Mouse (Mus musculus) intestine, embryonic 15.5 days (tissue): ENCODE results near the gene Galnt18. TPM values are rescaled to one million over a fixed set of nuclear protein-coding genes. Genes with fewer than 3 reads are reported as not detected.

Experiments
- ATAC-seq: fragments of 200-750 bp; cut with Nextera tagmentation; 2 replicates; pipeline ENCODE4 v1.8.0; 2017; ENCODE audit warnings: moderate TSS enrichment, moderate library complexity
- H3K27ac ChIP-seq: fragments of 300-500 bp; sonication (generic); 2 replicates; pipeline ENCODE4 v1.5.1; 2015; ENCODE audit warnings: mild to moderate bottlenecking, inconsistent platforms
- H3K27me3 ChIP-seq: fragments of 300-500 bp; sonication (generic); replicated peaks from 2 replicates; pipeline ENCODE4 v1.6.1; 2015; ENCODE audit warnings: inconsistent platforms
- H3K36me3 ChIP-seq: fragments of 300-500 bp; sonication (generic); 2 replicates; pipeline ENCODE4 v1.6.1; 2015; ENCODE audit warnings: inconsistent platforms
- H3K4me1 ChIP-seq: fragments of 300-500 bp; sonication (generic); replicated peaks from 2 replicates; pipeline ENCODE4 v1.6.1; 2015; ENCODE audit warnings: inconsistent platforms
- H3K4me2 ChIP-seq: fragments of 300-500 bp; sonication (generic); replicated peaks from 2 replicates; pipeline ENCODE4 v1.6.1; 2015; ENCODE audit warnings: mild to moderate bottlenecking, inconsistent platforms
- H3K4me3 ChIP-seq: fragments of 300-500 bp; sonication (generic); replicated peaks from 2 replicates; pipeline ENCODE4 v1.5.1; 2015; ENCODE audit warnings: inconsistent platforms
- H3K9ac ChIP-seq: fragments of 300-500 bp; sonication (generic); 2 replicates; pipeline ENCODE4 v1.6.1; 2015; ENCODE audit warnings: inconsistent platforms
- H3K9me3 ChIP-seq: fragments of 300-500 bp; sonication (generic); 2 replicates; pipeline ENCODE4 v1.6.1; 2016; ENCODE audit warnings: inconsistent platforms
- WGBS: fragments of 180-500 bp; shearing (Covaris S2); methylation state at CpG from one replicate; pipeline ENCODE4 v1.1.7; 2015; 5-methylcytosine and 5-hydroxymethylcytosine counted together
- polyA plus RNA-seq: library from polyadenylated mRNA; unstranded; fragments of >200 nt; fragmentation: Nextera tagmentation; extraction: Ambion mirVana; gene quantifications from 2 replicates; pipeline ENCODE4 v1.2.1, GENCODE M21; 2015

Galnt18 gene
- polyA plus RNA-seq, 1 experiment from 2014 or later: 21.3 TPM

DNA sequence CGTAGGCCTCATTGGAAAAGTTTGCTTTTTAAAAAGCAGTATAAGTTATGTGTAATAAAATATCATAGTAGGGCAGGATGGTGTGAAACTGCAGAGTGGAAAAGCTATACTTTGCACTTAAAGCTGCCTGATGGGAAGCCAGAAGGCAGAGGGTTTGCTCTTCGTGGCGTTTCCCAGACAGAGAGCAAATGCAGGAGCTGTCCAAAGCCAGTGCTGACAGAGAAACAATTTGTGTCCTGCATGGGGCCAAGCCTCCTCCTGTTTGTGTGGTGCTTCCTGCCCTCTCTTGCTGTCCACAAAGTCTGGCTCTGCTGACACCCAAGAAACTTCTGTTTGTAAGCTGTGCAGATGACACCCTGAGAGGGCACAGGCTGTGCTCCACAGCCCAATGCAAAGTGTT, 220.8 kb downstream of the Galnt18 start:
- WGBS: 39% methylated on average over 3 of the region's 3 CpGs
- no peak overlapping the region for H3K4me2 ChIP-seq

DNA sequence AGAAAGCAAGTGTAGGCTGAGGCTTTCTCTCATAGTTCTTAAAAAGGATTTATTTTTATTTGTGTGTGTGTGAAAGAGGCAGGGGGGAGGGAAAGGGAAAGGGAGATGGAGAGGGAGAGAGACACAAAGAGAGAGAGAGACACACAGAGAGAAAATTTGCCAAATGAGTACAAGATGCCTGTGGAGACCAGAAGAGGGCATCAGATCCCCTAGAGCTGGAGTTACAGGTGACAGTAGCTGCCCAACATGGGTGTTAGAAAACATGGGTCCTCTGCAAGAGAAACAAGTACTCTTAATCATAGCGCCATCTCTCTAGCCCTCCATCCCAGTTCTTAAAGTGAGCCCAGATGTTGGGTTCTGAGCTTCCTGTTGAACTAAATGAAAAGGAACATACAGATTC, 228.8 kb downstream of the Galnt18 start:
- no peak overlapping the region for H3K9ac ChIP-seq
- H3K36me3 ChIP-seq: no peaks in the 10 kb centered on the region
- H3K4me3 ChIP-seq: no peak overlapping the region
- H3K4me1 ChIP-seq: no peaks in the 10 kb centered on the region
- H3K4me2 ChIP-seq: no peak overlapping the region
- H3K27me3 ChIP-seq: no peaks in the 10 kb centered on the region
- H3K27ac ChIP-seq: no peak overlapping the region
- WGBS: 93% methylated on average over 1 of the region's 1 CpGs
- ATAC-seq: no peak
- H3K9me3 ChIP-seq: no peaks in the 10 kb centered on the region

More for the DNA sequence above, 220.8 kb downstream of the Galnt18 start:
- Histone ChIP-seq H3K9me3 (no peaks in the 10 kb centered on the region), H3K36me3 (no peaks in the 10 kb centered on the region), H3K27me3 (no peaks in the 10 kb centered on the region), H3K9ac (no peak overlapping the region), H3K27ac (no peak overlapping the region), H3K4me3 (no peak overlapping the region), H3K4me1 (no peaks in the 10 kb centered on the region)
- no peak for ATAC-seq

DNA sequence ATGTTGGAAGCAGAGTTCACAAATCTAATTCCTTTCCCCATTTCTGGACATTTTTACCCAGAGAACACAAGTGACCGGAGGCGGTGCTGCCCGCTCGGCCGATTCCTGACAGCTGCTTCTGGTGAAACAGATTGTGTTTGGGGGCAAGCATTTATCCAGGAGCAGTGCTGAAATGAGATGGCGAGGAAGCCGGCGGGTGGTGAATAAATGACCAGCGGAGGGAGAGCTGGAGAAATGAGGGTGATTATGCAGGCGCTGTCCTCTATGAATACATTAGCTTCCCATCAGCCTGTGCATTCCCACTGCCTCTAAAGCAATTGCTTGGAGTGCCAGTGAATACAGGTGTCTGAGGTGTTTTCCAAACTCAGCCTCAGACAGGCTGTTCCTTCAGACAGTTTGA, 232.7 kb downstream of the Galnt18 start:
- Histone ChIP-seq H3K27ac (no peak overlapping the region), H3K9me3 (no peaks in the 10 kb centered on the region), H3K4me2 (no peak overlapping the region), H3K4me1 (no peaks in the 10 kb centered on the region), H3K36me3 (no peaks in the 10 kb centered on the region), H3K27me3 (no peaks in the 10 kb centered on the region), H3K4me3 (no peak overlapping the region), H3K9ac (no peak overlapping the region)
- no peak for ATAC-seq
- 62% methylated on average over 10 of the region's 10 CpGs for WGBS

DNA sequence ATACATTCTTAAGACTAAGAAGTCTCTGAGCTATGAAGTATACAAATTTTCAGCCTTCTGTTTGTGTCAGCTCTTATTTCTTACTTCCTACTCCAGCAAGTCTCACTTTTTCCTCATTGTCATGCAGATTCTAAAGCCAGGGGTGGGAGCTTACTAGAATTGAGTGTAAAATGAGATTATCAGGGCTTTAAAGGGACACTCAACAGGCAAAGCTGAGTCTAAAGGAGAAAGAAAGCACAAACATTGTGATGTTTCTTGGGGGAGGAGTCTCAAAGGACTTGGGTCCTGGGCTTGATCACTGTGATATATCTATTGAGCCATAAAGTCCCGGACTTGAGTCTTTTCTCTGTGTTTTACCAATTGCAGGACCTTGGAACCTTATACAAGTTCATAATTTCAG, 234.2 kb downstream of the Galnt18 start:
- Histone ChIP-seq H3K27me3 (no peaks in the 10 kb centered on the region), H3K4me3 (no peak overlapping the region), H3K27ac (no peak overlapping the region), H3K4me2 (no peak overlapping the region), H3K4me1 (no peaks in the 10 kb centered on the region), H3K9ac (no peak overlapping the region), H3K36me3 (no peaks in the 10 kb centered on the region), H3K9me3 (no peaks in the 10 kb centered on the region)
- 63% methylated on average over 1 of the region's 1 CpGs for WGBS
- no peak for ATAC-seq

DNA sequence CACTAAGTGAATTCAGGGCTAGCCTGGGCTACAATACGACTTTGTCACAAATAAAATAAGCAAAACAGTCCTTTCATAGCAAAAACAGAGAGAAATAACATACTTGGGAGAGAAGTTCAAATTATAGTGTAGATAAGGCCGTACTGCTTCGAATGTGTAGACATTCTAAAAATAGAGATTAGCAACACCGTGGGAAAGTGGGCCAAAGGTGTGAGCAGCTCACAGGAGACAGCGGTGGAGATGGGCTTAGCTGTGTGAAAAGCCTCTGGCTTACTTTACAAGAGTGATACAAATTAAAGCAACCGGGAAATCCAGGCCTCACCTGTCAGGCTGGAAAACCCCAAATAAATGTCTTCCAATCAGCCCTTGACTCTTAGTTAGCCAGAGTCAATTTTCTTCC, 241.8 kb downstream of the Galnt18 start:
- Histone ChIP-seq H3K4me1 (no peaks in the 10 kb centered on the region), H3K36me3 (no peaks in the 10 kb centered on the region), H3K4me2 (no peak overlapping the region), H3K9me3 (no peaks in the 10 kb centered on the region), H3K4me3 (no peak overlapping the region), H3K9ac (no peak overlapping the region), H3K27ac (no peak overlapping the region), H3K27me3 (no peaks in the 10 kb centered on the region)
- 64% methylated on average over 6 of the region's 6 CpGs for WGBS
- no peak for ATAC-seq

DNA sequence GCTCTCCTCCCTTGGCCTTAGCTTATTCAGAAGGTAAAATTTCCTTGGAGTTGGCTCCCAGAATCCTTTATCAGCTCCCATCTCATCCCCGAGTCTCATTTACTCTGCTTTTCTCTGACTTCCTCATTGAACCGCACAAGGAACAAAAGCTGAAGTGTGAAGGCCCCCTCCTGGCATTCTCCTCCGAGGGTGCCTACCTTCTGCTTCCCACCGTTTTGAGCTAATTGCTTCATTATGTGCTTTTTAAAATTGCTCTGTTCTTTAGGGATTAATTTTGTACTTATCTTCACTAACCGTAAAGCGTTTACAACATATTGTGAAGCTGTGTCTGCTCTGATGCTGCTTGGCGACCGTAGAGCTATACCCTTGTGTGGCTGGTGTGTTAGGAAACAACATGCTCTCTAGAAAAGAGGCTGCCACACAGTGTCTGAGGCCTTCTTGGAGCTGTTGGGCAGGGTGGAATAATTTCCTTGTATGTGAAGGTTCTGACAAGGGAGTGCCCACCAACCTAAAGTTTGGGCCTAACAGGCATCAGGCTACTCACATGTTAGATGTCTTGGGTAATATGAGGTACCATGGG, 244.9 kb downstream of the Galnt18 start:
- no peaks in the 10 kb centered on the region for H3K4me1 ChIP-seq
- no peak overlapping the region for H3K4me2 ChIP-seq
- no peak overlapping the region for H3K4me3 ChIP-seq
- H3K9ac ChIP-seq: no peak overlapping the region
- H3K27me3 ChIP-seq: no peaks in the 10 kb centered on the region
- no peaks in the 10 kb centered on the region for H3K9me3 ChIP-seq
- WGBS: 73% methylated on average over 8 of the region's 8 CpGs
- no peak for ATAC-seq
- H3K27ac ChIP-seq: no peak overlapping the region
- H3K36me3 ChIP-seq: no peaks in the 10 kb centered on the region

DNA sequence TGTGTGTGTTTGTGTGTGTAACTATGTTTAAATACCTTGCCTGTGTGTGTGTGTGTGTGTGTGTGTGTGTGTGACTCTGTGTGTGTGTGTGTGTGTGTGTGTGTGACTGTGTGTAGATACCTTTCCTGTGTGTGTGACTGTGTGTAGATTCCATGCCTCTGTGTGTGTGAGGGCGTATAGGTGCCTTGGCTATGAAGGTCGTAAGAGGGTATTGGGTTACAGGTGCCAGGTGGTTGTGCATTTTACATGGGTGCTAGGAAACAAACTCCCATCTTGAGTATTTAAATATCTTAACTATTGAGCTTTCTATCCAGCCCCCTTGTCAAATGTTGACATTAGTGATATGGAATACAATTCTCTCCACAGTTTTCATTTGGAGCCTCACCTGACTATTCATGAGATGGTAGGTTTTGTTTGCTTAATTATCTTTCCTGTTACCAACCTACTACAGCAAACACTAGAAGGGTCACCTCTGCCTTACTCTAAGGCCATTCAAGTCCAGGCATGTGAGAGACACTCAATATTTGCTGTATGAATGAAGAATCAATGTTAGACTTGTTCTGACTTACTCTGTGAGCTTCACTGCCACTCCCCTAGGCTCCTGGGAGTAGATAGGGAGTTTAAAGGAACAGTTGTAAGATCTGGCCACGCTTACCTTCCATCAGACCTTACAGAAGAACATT, 250.7 kb downstream of the Galnt18 start:
- Histone ChIP-seq H3K4me2 (no peak overlapping the region), H3K9ac (no peak overlapping the region), H3K36me3 (no peaks in the 10 kb centered on the region), H3K27me3 (no peaks in the 10 kb centered on the region), H3K4me3 (no peak overlapping the region), H3K4me1 (no peaks in the 10 kb centered on the region), H3K9me3 (no peaks in the 10 kb centered on the region), H3K27ac (no peak overlapping the region)
- WGBS: 83% methylated on average over 3 of the region's 3 CpGs
- no peak for ATAC-seq

DNA sequence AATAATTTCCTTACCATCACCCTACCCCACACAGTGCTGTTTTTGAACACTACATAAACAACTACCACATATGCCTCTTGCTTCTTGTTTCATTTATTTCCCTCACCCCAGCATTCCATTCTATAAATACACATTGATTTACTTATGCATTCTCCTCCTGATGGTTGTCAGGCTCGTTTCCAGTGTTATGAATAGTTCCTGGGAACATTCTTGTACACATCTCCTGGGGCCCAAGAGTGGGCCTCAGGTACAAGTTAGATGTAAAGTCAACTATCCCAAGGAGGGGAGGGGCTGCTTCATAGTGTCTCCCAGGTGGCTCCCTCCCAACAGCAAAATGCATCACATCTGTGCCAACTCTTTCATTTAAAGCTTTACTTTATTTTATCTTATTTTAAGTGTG, 251.3 kb downstream of the Galnt18 start:
- ATAC-seq: no peak
- WGBS: 18% methylated on average over 1 of the region's 1 CpGs

DNA sequence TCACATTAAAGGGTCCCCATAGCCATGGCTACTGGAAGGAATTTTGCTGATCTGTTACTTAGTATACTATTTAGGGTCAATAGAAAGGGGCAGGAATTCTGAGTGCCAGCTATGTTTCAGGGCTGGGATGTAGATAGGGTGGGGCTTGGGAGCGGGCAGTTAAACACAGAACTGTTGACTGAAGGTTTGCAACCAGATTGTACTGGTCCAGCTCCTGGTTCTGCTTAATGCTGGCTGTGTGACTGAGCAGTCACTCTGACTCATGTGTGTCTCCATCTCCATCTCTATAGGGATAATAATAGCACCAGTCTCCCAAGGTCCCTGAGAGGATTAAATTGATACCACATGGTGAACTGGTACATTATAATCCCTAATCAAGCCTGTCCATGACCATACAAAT, 258.9 kb downstream of the Galnt18 start:
- Histone ChIP-seq H3K4me1 (0 out of 2 replicates have a peak, but pooled peaks cover 5% of the 10 kb centered on the region), H3K4me3 (no peak overlapping the region), H3K36me3 (no peaks in the 10 kb centered on the region), H3K27me3 (no peaks in the 10 kb centered on the region), H3K4me2 (no peak overlapping the region), H3K9ac (no peak overlapping the region), H3K27ac (no peak overlapping the region), H3K9me3 (no peaks in the 10 kb centered on the region)
- no peak for ATAC-seq
- WGBS: 70% methylated on average over 1 of the region's 1 CpGs

More for the DNA sequence above, 251.3 kb downstream of the Galnt18 start:
- Histone ChIP-seq H3K27me3 (no peaks in the 10 kb centered on the region), H3K4me3 (no peak overlapping the region), H3K9me3 (no peaks in the 10 kb centered on the region), H3K27ac (no peak overlapping the region), H3K4me1 (no peaks in the 10 kb centered on the region), H3K4me2 (no peak overlapping the region), H3K9ac (no peak overlapping the region), H3K36me3 (no peaks in the 10 kb centered on the region)

DNA sequence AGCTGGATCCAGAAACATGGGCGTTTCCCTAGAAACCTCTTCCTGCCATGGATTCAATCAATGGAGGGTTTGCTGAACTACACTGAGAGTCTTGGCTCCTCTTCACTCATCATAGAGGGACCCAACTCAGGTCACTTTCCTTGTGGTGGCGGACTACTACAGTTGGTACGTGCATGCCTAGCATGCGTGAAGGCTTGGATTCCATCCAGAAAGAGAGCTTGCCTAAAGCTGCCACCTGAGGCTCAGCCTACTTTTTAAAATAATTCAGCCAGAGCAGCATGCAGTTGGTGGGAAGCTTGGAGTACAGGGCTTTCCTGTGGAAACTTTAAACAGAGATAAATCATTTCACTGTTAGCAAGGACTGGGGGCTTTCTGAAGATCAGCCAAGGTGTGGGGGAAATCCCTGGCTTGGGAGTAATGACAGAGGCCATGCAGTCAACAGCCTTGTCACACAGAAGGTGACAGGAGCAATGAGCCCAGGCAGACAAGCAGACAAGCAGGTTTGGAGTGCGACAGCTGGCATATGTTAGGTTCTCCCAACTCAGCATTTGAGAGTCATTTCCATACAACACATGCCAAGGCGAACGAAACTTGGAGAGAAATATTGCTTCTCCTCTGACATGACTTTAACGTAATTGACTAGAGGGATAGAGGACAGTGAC, 261.1 kb downstream of the Galnt18 start:
- Histone ChIP-seq H3K4me1 (0 out of 2 replicates have a peak, but pooled peaks cover 5% of the 10 kb centered on the region), H3K27ac (no peak overlapping the region), H3K36me3 (no peaks in the 10 kb centered on the region), H3K27me3 (no peaks in the 10 kb centered on the region), H3K4me3 (no peak overlapping the region), H3K4me2 (no peak overlapping the region), H3K9me3 (no peaks in the 10 kb centered on the region), H3K9ac (no peak overlapping the region)
- no peak for ATAC-seq
- 48% methylated on average over 8 of the region's 8 CpGs for WGBS

DNA sequence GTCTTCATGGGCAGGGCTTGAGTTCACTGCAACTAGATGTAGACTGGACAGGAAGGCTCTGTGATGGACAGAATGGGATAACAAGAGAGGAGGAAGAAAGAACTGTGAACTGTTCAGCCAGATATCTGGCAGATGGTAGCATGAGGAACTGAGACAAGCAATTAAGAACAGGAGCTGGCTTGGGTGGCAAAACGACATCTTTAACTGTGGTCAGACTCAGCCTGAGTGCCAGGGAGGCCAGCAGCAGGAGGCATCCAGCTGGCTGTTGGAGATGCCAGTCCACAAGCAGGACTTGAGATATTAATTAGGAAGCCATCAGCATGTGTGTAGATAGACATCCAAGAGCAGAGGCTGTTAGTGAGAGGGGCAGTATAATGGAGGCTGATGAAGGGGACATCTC, 262.9 kb downstream of the Galnt18 start:
- Histone ChIP-seq H3K27me3 (no peaks in the 10 kb centered on the region), H3K4me2 (no peak overlapping the region), H3K27ac (no peak overlapping the region), H3K9ac (no peak overlapping the region), H3K4me3 (no peak overlapping the region), H3K36me3 (no peaks in the 10 kb centered on the region), H3K9me3 (no peaks in the 10 kb centered on the region), H3K4me1 (0 out of 2 replicates have a peak, but pooled peaks cover 5% of the 10 kb centered on the region)
- 71% methylated on average over 1 of the region's 1 CpGs for WGBS
- no peak for ATAC-seq

DNA sequence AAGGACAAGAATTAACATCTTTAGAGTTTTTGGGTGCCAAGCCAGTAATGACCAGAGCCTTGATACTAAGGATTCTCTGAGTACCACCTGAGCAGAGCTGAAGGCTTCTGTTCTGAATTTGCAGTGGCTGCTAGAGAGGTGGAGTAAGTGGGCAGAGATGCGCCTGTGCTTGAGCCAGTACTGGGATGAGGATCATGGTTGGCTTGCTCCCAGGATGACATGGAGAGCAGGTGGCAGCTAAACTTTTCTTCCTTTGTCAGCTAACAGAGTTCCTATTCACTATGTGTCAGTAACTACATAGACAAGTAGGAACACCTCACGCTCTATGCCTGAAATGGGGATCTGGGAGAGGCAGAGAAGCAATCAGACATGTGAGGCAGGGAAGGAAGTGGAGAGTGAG, 264.3 kb downstream of the Galnt18 start:
- 90% methylated on average over 2 of the region's 2 CpGs for WGBS
- H3K4me2 ChIP-seq: no peak overlapping the region
- no peaks in the 10 kb centered on the region for H3K36me3 ChIP-seq
- no peaks in the 10 kb centered on the region for H3K27me3 ChIP-seq
- H3K4me3 ChIP-seq: no peak overlapping the region
- no peak for ATAC-seq
- 0 out of 2 replicates have a peak, but pooled peaks cover 5% of the 10 kb centered on the region for H3K4me1 ChIP-seq
- H3K27ac ChIP-seq: no peak overlapping the region
- no peaks in the 10 kb centered on the region for H3K9me3 ChIP-seq
- H3K9ac ChIP-seq: no peak overlapping the region
